Mouse (Mus musculus): Measurements from ENCODE around the gene Cd109.

DNA sequence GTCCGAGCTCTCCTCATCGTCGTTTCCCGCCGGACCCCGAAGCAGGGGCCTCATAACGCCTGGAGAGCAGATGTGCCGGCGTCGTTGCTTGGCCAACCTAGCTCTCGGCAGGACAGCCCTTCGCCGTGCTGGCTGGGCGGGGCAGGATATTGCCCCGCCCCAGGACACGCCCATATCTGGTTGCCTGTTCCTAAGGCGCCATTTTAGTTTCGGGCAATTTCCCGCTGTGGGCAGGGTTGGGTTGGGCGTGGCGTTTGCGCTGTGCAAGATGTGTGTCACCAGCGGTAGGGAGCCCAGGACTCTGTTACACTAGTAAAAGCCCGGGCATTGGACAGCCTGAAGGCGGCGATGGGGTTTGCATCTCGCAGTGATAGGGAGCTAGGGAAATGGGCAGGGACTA is 27.4 kb upstream of the Cd109 start, which contains the start of gene Slc17a5:
- TF ChIP-seq CTCF (IDR thresholded peaks at IDR 0.05; ENCODE audit: borderline replicate concordance, extremely low read depth, insufficient read depth, insufficient read length) (no peak), POLR2A (IDR thresholded peaks at IDR 0.05; ENCODE audit: borderline replicate concordance, extremely low read depth, insufficient read depth, insufficient read length, poor library complexity, severe bottlenecking) (peak; percentile 62; the same call in 1 of the 2 replicates)

Data from brain, embryonic 14.5 days (tissue).